Comparison of ENCODE assay signal across 8 mouse cellular contexts in the genomic region with DNA sequence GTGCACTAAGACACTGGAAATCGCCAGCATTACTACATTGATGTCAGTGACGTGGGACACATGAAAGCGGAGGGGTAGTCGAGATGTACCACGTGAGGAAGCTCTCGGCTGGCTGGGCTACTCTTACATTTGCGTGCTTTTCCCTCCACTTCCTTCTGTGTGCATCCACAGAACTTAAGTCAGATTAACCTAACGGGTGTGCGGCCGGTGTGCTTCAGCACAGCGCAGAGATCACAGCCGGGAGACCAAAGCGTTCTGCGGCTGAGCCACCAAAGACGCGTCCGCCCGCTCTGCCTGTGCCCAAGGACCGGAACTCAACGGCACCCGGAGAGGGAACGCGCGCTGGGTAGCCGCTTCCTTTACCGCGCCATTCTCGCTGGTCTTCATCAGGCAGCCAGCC. TPM values are rescaled to one million over a fixed set of nuclear protein-coding genes. Genes with fewer than 3 reads are reported as not detected.
DNase-seq lines count a peak whose midpoint lies in the region; ATAC-seq and TF ChIP-seq lines count a peak whose summit lies in the region.

No protein-coding gene starts in this region.

- no peak for DNase-seq in heart, adult 8-10 months (ENCODE audit: low spot score)
- no peak for DNase-seq in Muller cell, postnatal 12 days (ENCODE audit: inconsistent ontology term)
- DNase-seq in lung, adult 18-20 months, result no peak

- peak overlapping the region; percentile 12 for H3K27ac ChIP-seq in heart, embryonic 16.5 days (ENCODE audit: low read length)
- no peak overlapping the region for H3K27ac ChIP-seq in cortical plate, adult 2 months (ENCODE audit: insufficient read depth, low read length)

- no peaks in the 10 kb centered on the region for H3K9me3 ChIP-seq in heart, embryonic 16.5 days (replicated peaks; ENCODE audit: control insufficient read depth, low read length)

- H3K4me1 ChIP-seq in heart, embryonic 16.5 days (ENCODE audit: control insufficient read depth, insufficient read depth, low read length), result peaks cover 18% of the 10 kb centered on the region
- H3K4me1 ChIP-seq in cortical plate, adult 2 months (ENCODE audit: control insufficient read depth, insufficient read depth, low read length), result peaks cover 6% of the 10 kb centered on the region; the same call in 1 of the 2 replicates

- ATAC-seq in heart, embryonic 16.5 days (replicated peaks; ENCODE audit: extremely low read depth, insufficient read depth, low FRiP score), result 0 out of 2 replicates have a peak, but pooled peaks have one; percentile 4
- ATAC-seq in CD4-positive, CD25-positive, alpha-beta regulatory T cell, adult 4 months, result peak; percentile 40
- peak; percentile 31 for ATAC-seq in inflammation-experienced regulatory T-cells, adult 6 months
- ATAC-seq in monocyte, adult 5-6 weeks (replicated peaks; ENCODE audit: insufficient number of reproducible peaks, low FRiP score, low TSS enrichment, poor library complexity, severe bottlenecking), result peak; percentile 16; the same call in 1 of the 2 replicates

- no peak for TF ChIP-seq CTCF in cortical plate, adult 2 months (IDR thresholded peaks at IDR 0.05; ENCODE audit: extremely low read depth, insufficient read depth, low read length)

- H3K4me2 ChIP-seq in heart, embryonic 16.5 days (ENCODE audit: low read depth, low read length), result peak overlapping the region; percentile 90

- TF ChIP-seq POLR2A in cortical plate, adult 2 months (IDR thresholded peaks at IDR 0.05; ENCODE audit: extremely low read depth, insufficient read depth, low read length), result no peak

- H3K36me3 ChIP-seq in heart, embryonic 16.5 days (ENCODE audit: control insufficient read depth, insufficient read depth), result peaks cover 16% of the 10 kb centered on the region

- H3K27me3 ChIP-seq in heart, embryonic 16.5 days (ENCODE audit: control insufficient read depth, insufficient read depth, low read length), result no peaks in the 10 kb centered on the region

- WGBS in heart, embryonic 16.5 days, result under 1% methylated on average over 28 of the region's 28 CpGs

- peak overlapping the region; percentile 83 for H3K4me3 ChIP-seq in heart, embryonic 16.5 days (ENCODE audit: low read length)
- H3K4me3 ChIP-seq in cortical plate, adult 2 months (ENCODE audit: insufficient read depth, low read length), result peak overlapping the region; percentile 84

- H3K9ac ChIP-seq in heart, embryonic 16.5 days (ENCODE audit: low read length), result peak overlapping the region; percentile 75

RNA-seq across cellular contexts. Expression of a gene that starts 0.5 kb away (rescaled TPM):
- polyA plus RNA-seq in heart, embryonic 16.5 days (2015; fragmentation: Nextera tagmentation; extraction: Ambion mirVana), result 40.2 and 45.3 TPM in 2 replicates
- total RNA-seq in heart, adult 8-10 months (2022), result 10 to 100 TPM; 11.9 to 14.7 (median 13.7) TPM
- polyA plus RNA-seq in CD4-positive, CD25-positive, alpha-beta regulatory T cell, adult 4 months (2017; shearing (Covaris generic)), result 10 to 100 TPM; 83.6 to 89.9 TPM
- polyA plus RNA-seq in cortical plate, adult 2 months (2012; rRNA removed), result 27.8 and 28.6 TPM in 2 replicates
- polyA plus RNA-seq in inflammation-experienced regulatory T-cells, adult 6 months (2017; shearing (Covaris generic)), result 10 to 100 TPM; 66.9 to 92.2 (median 92.1) TPM
- 28.8 to 32.4 TPM (median 31.4 TPM) in 3 replicates for total RNA-seq in monocyte, adult 5-6 weeks (2017)

RNA-seq across cellular contexts. Expression of a gene that starts 0.6 kb away (rescaled TPM):
- polyA plus RNA-seq in heart, embryonic 16.5 days (2015; fragmentation: Nextera tagmentation; extraction: Ambion mirVana), result 53.7 and 59.2 TPM in 2 replicates
- 10 to 100 TPM; 12.4 to 14.1 (median 13.1) TPM for total RNA-seq in heart, adult 8-10 months (2022)
- 10 to 100 TPM; 40.7 to 59.3 TPM for polyA plus RNA-seq in CD4-positive, CD25-positive, alpha-beta regulatory T cell, adult 4 months (2017; shearing (Covaris generic))
- polyA plus RNA-seq in cortical plate, adult 2 months (2012; rRNA removed), result 70.0 and 71.7 TPM in 2 replicates
- polyA plus RNA-seq in inflammation-experienced regulatory T-cells, adult 6 months (2017; shearing (Covaris generic)), result 10 to 100 TPM; 38.4 to 48.4 (median 43.2) TPM
- 15.5 to 26.4 TPM (median 23.1 TPM) in 3 replicates for total RNA-seq in monocyte, adult 5-6 weeks (2017)

RNA-seq across cellular contexts. Expression of a gene that starts 21.0 kb away (rescaled TPM):
- polyA plus RNA-seq in heart, embryonic 16.5 days (2015; fragmentation: Nextera tagmentation; extraction: Ambion mirVana), result 694 and 741 TPM in 2 replicates
- total RNA-seq in heart, adult 8-10 months (2022), result 100 to 1,000 TPM in 3 of 4 experiments, 10 to 100 TPM in 1; 94.6 to 149 (median 113) TPM
- polyA plus RNA-seq in CD4-positive, CD25-positive, alpha-beta regulatory T cell, adult 4 months (2017; shearing (Covaris generic)), result 10 to 100 TPM; 41.8 to 43.3 TPM
- polyA plus RNA-seq in cortical plate, adult 2 months (2012; rRNA removed), result 738 and 764 TPM in 2 replicates
- 10 to 100 TPM; 52.3 to 81.2 (median 59.2) TPM for polyA plus RNA-seq in inflammation-experienced regulatory T-cells, adult 6 months (2017; shearing (Covaris generic))
- total RNA-seq in monocyte, adult 5-6 weeks (2017), result 117 to 136 TPM (median 120 TPM) in 3 replicates

RNA-seq across cellular contexts. Expression of a gene that starts 36.7 kb away (rescaled TPM):
- polyA plus RNA-seq in heart, embryonic 16.5 days (2015; fragmentation: Nextera tagmentation; extraction: Ambion mirVana), result 9.4 and 10.0 TPM in 2 replicates
- total RNA-seq in heart, adult 8-10 months (2022), result 10 to 100 TPM; 16.4 to 18.7 (median 18.5) TPM
- polyA plus RNA-seq in CD4-positive, CD25-positive, alpha-beta regulatory T cell, adult 4 months (2017; shearing (Covaris generic)), result 10 to 100 TPM in 1 of 2 experiments, 1 to 10 TPM in 1; 7.2 to 17.3 TPM
- 18.6 and 18.9 TPM in 2 replicates for polyA plus RNA-seq in cortical plate, adult 2 months (2012; rRNA removed)
- 1 to 10 TPM; 5.9 to 8.6 (median 7.5) TPM for polyA plus RNA-seq in inflammation-experienced regulatory T-cells, adult 6 months (2017; shearing (Covaris generic))
- 5.1 to 7.7 TPM (median 7.6 TPM) in 3 replicates for total RNA-seq in monocyte, adult 5-6 weeks (2017)

RNA-seq across cellular contexts. Expression of a gene that starts 48.3 kb away (rescaled TPM):
- polyA plus RNA-seq in heart, embryonic 16.5 days (2015; fragmentation: Nextera tagmentation; extraction: Ambion mirVana), result 20.7 and 24.5 TPM in 2 replicates
- total RNA-seq in heart, adult 8-10 months (2022), result 10 to 100 TPM; 16.0 to 23.9 (median 20.6) TPM
- polyA plus RNA-seq in CD4-positive, CD25-positive, alpha-beta regulatory T cell, adult 4 months (2017; shearing (Covaris generic)), result 100 to 1,000 TPM in 1 of 2 experiments, 10 to 100 TPM in 1; 78.1 to 104 TPM
- 44.3 and 52.0 TPM in 2 replicates for polyA plus RNA-seq in cortical plate, adult 2 months (2012; rRNA removed)
- polyA plus RNA-seq in inflammation-experienced regulatory T-cells, adult 6 months (2017; shearing (Covaris generic)), result 10 to 100 TPM; 58.6 to 97.5 (median 79.2) TPM
- 18.6 to 55.2 TPM (median 41.6 TPM) in 3 replicates for total RNA-seq in monocyte, adult 5-6 weeks (2017)
